Mouse (Mus musculus): ENCODE results near the gene Trex1.

Trex1 gene

GRCm38 (mm10) chr9:109022866-109023685 lies 36.5 kb downstream of the Trex1 start:
- DNase-seq (ENCODE audit: extremely low spot score, low read depth, low spot score) = no peak

GRCm38 (mm10) chr9:109021428-109021827 lies 38.1 kb downstream of the Trex1 start:
- no peak for DNase-seq (ENCODE audit: extremely low spot score, low read depth, low spot score)

GRCm38 (mm10) chr9:109016973-109017604 lies 42.4 kb downstream of the Trex1 start:
- no peak for DNase-seq (ENCODE audit: extremely low spot score, low read depth, low spot score)

GRCm38 (mm10) chr9:109015397-109015796 lies 44.1 kb downstream of the Trex1 start:
- no peak for DNase-seq (ENCODE audit: extremely low spot score, low read depth, low spot score)

GRCm38 (mm10) chr9:109010316-109010690 lies 49.2 kb downstream of the Trex1 start:
- DNase-seq (ENCODE audit: extremely low spot score, low read depth, low spot score) = no peak

DNA sequence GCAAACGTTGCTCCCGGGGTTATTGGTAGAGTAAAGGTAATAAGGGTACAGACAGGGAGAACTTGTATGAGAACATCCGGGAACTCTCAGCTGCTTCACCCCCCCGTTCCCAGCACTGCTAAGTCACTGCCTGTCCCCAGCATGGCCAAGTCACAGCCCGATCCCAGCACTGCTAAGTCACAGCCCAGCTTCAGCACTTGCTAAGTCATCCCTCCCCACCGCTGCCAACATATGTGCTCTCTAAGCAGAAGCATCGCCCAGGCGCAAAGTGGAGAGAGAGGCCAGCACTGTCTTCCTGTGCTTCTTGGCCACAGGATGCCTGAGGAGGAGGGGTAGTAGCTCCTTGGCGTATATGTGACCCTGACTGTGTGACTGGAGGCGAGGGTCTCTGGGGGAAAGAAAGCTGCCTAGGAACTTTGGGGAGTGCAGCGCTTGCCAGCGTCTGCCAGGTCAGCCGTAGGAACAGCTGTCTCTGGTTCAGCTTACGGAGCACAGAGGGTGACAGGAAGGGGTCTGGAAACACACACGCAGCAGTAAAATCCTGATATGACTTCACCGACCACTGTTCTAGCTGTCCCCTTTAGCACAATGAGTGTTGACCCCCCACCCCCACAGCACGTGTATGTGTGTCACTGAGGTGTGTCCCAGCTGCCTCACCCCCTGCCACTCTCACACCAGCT lies 49.8 kb downstream of the Trex1 start:
- DNase-seq (ENCODE audit: extremely low spot score, low read depth, low spot score) = no peak

DNA sequence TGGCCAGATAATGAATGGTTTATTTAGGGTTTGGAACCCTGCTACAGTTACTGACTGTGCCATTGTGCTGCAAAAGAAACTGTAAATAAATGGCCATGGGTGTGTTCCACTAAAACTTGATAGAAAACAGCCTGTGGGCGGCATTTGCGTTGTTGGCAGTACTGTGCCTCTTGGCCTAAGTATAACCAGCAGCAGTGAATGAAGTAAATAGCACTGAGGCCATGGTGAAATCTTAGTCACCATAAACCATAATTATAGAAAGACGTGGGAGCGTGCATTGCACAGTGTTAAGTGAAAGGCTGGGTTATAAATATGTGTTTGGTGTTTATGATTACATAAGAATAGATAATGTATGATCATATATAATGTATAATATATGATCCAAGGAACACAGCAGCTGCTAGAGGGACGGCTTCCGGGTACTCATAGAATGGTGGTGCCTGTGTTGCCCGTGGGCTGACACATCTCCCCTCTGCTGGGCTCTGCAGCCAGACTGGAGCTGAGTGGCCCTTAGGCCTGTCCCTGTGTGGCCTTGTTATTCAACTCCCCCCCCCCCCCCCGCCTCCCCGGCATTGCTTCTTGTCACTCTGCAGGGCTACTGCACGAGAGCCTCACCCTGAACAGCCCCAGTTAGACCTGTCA lies 50.4 kb downstream of the Trex1 start:
- DNase-seq (ENCODE audit: extremely low spot score, low read depth, low spot score) = no peak

- DNase-seq (ENCODE audit: extremely low spot score, low read depth, low spot score) = no peak
Observed at GRCm38 (mm10) chr9:109008081-109008480, 51.5 kb downstream of the Trex1 start.

All from hindlimb bud, embryonic 11.5 days (tissue).